Mouse (Mus musculus): ENCODE measurements around the gene Pdgfb. TPM values are rescaled to one million over a fixed set of nuclear protein-coding genes. Genes with fewer than 3 reads are reported as not detected.

Gene Pdgfb
- polyA plus RNA-seq, 1 experiment from 2014 or later: 3.1 TPM

- no peak overlapping the region for H3K9ac ChIP-seq
- H3K27me3 ChIP-seq: no peaks in the 10 kb centered on the region
- no peaks in the 10 kb centered on the region for H3K9me3 ChIP-seq
- H3K4me2 ChIP-seq: no peak overlapping the region
- H3K36me3 ChIP-seq: no peaks in the 10 kb centered on the region
- no peak overlapping the region for H3K27ac ChIP-seq
- peaks cover 10% of the 10 kb centered on the region for H3K4me1 ChIP-seq
- no peak for ATAC-seq (ENCODE audit: insufficient number of reproducible peaks, low FRiP score, low TSS enrichment, low read depth)
- no peak overlapping the region for H3K4me3 ChIP-seq
- 40% methylated on average over 4 of the region's 4 CpGs for WGBS
Measured at GRCm38 (mm10) chr15:80050093-80050492, 35.3 kb upstream of the Pdgfb start.

- Histone ChIP-seq H3K4me3 (no peak overlapping the region), H3K9me3 (no peaks in the 10 kb centered on the region), H3K4me1 (peaks cover 10% of the 10 kb centered on the region), H3K36me3 (no peaks in the 10 kb centered on the region), H3K9ac (no peak overlapping the region), H3K27me3 (no peaks in the 10 kb centered on the region), H3K4me2 (no peak overlapping the region), H3K27ac (no peak overlapping the region)
- ATAC-seq (ENCODE audit: insufficient number of reproducible peaks, low FRiP score, low TSS enrichment, low read depth): no peak
- 47% methylated on average over 5 of the region's 5 CpGs for WGBS
Measured at GRCm38 (mm10) chr15:80047973-80048372, 33.2 kb upstream of the Pdgfb start.

- no peak overlapping the region for H3K4me2 ChIP-seq
- no peak overlapping the region for H3K4me3 ChIP-seq
- H3K9me3 ChIP-seq: no peaks in the 10 kb centered on the region
- 63% methylated on average over 2 of the region's 2 CpGs for WGBS
- no peak overlapping the region for H3K27ac ChIP-seq
- no peaks in the 10 kb centered on the region for H3K36me3 ChIP-seq
- ATAC-seq (ENCODE audit: insufficient number of reproducible peaks, low FRiP score, low TSS enrichment, low read depth): no peak
- H3K27me3 ChIP-seq: no peaks in the 10 kb centered on the region
- peaks cover 10% of the 10 kb centered on the region for H3K4me1 ChIP-seq
- H3K9ac ChIP-seq: no peak overlapping the region
Measured at GRCm38 (mm10) chr15:80047242-80047641, 32.5 kb upstream of the Pdgfb start.

GRCm38 (mm10) chr15:80045749-80046148, 31.0 kb upstream of the Pdgfb start:
- H3K27me3 ChIP-seq: no peaks in the 10 kb centered on the region
- no peak overlapping the region for H3K27ac ChIP-seq
- ATAC-seq (ENCODE audit: insufficient number of reproducible peaks, low FRiP score, low TSS enrichment, low read depth): no peak
- H3K4me3 ChIP-seq: no peak overlapping the region
- H3K36me3 ChIP-seq: no peaks in the 10 kb centered on the region
- no peak overlapping the region for H3K4me2 ChIP-seq
- H3K9me3 ChIP-seq: no peaks in the 10 kb centered on the region
- H3K4me1 ChIP-seq: no peaks in the 10 kb centered on the region
- WGBS: 100% methylated on average over 2 of the region's 2 CpGs
- H3K9ac ChIP-seq: no peak overlapping the region

GRCm38 (mm10) chr15:80044249-80044648, 29.5 kb upstream of the Pdgfb start:
- H3K9me3 ChIP-seq: no peaks in the 10 kb centered on the region
- no peaks in the 10 kb centered on the region for H3K36me3 ChIP-seq
- ATAC-seq (ENCODE audit: insufficient number of reproducible peaks, low FRiP score, low TSS enrichment, low read depth): no peak
- H3K4me1 ChIP-seq: no peaks in the 10 kb centered on the region
- H3K4me2 ChIP-seq: no peak overlapping the region
- no peak overlapping the region for H3K4me3 ChIP-seq
- WGBS: 84% methylated on average over 10 of the region's 10 CpGs
- H3K27ac ChIP-seq: no peak overlapping the region
- no peak overlapping the region for H3K9ac ChIP-seq
- H3K27me3 ChIP-seq: no peaks in the 10 kb centered on the region

GRCm38 (mm10) chr15:80042152-80042551, 27.4 kb upstream of the Pdgfb start:
- no peaks in the 10 kb centered on the region for H3K4me1 ChIP-seq
- H3K4me3 ChIP-seq: no peak overlapping the region
- no peaks in the 10 kb centered on the region for H3K9me3 ChIP-seq
- no peak for ATAC-seq (ENCODE audit: insufficient number of reproducible peaks, low FRiP score, low TSS enrichment, low read depth)
- H3K9ac ChIP-seq: no peak overlapping the region
- H3K4me2 ChIP-seq: no peak overlapping the region
- no peaks in the 10 kb centered on the region for H3K27me3 ChIP-seq
- H3K36me3 ChIP-seq: no peaks in the 10 kb centered on the region
- WGBS: 70% methylated on average over 4 of the region's 4 CpGs
- H3K27ac ChIP-seq: no peak overlapping the region

GRCm38 (mm10) chr15:80038110-80038391, 23.3 kb upstream of the Pdgfb start:
- H3K9me3 ChIP-seq: no peaks in the 10 kb centered on the region
- no peak overlapping the region for H3K27ac ChIP-seq
- no peak overlapping the region for H3K4me2 ChIP-seq
- H3K36me3 ChIP-seq: no peaks in the 10 kb centered on the region
- ATAC-seq (ENCODE audit: insufficient number of reproducible peaks, low FRiP score, low TSS enrichment, low read depth): no peak
- no peak overlapping the region for H3K4me3 ChIP-seq
- 89% methylated on average over 2 of the region's 2 CpGs for WGBS
- H3K9ac ChIP-seq: no peak overlapping the region
- no peaks in the 10 kb centered on the region for H3K4me1 ChIP-seq
- no peaks in the 10 kb centered on the region for H3K27me3 ChIP-seq

GRCm38 (mm10) chr15:80037255-80038109, 22.7 kb upstream of the Pdgfb start:
- H3K27me3 ChIP-seq: no peaks in the 10 kb centered on the region
- H3K4me3 ChIP-seq: no peak overlapping the region
- ATAC-seq (ENCODE audit: insufficient number of reproducible peaks, low FRiP score, low TSS enrichment, low read depth): no peak
- H3K4me1 ChIP-seq: no peaks in the 10 kb centered on the region
- H3K9ac ChIP-seq: no peak overlapping the region
- 77% methylated on average over 11 of the region's 11 CpGs for WGBS
- H3K27ac ChIP-seq: no peak overlapping the region
- no peaks in the 10 kb centered on the region for H3K36me3 ChIP-seq
- H3K9me3 ChIP-seq: no peaks in the 10 kb centered on the region
- H3K4me2 ChIP-seq: no peak overlapping the region

- H3K27ac ChIP-seq: no peak overlapping the region
- H3K4me2 ChIP-seq: no peak overlapping the region
- no peak overlapping the region for H3K4me3 ChIP-seq
- 82% methylated on average over 6 of the region's 6 CpGs for WGBS
- H3K9ac ChIP-seq: no peak overlapping the region
- H3K4me1 ChIP-seq: no peaks in the 10 kb centered on the region
- no peaks in the 10 kb centered on the region for H3K9me3 ChIP-seq
- H3K36me3 ChIP-seq: no peaks in the 10 kb centered on the region
- H3K27me3 ChIP-seq: no peaks in the 10 kb centered on the region
- no peak for ATAC-seq (ENCODE audit: insufficient number of reproducible peaks, low FRiP score, low TSS enrichment, low read depth)
Measured at GRCm38 (mm10) chr15:80035341-80035885, 20.6 kb upstream of the Pdgfb start.

GRCm38 (mm10) chr15:80034913-80035312, 20.1 kb upstream of the Pdgfb start:
- Histone ChIP-seq H3K36me3 (no peaks in the 10 kb centered on the region), H3K4me2 (no peak overlapping the region), H3K9me3 (no peaks in the 10 kb centered on the region), H3K4me1 (no peaks in the 10 kb centered on the region), H3K27ac (no peak overlapping the region), H3K9ac (no peak overlapping the region), H3K27me3 (no peaks in the 10 kb centered on the region), H3K4me3 (no peak overlapping the region)
- ATAC-seq (ENCODE audit: insufficient number of reproducible peaks, low FRiP score, low TSS enrichment, low read depth): no peak

- no peaks in the 10 kb centered on the region for H3K36me3 ChIP-seq
- H3K4me1 ChIP-seq: no peaks in the 10 kb centered on the region
- 66% methylated on average over 7 of the region's 7 CpGs for WGBS
- no peak for ATAC-seq (ENCODE audit: insufficient number of reproducible peaks, low FRiP score, low TSS enrichment, low read depth)
- no peak overlapping the region for H3K4me2 ChIP-seq
- no peak overlapping the region for H3K4me3 ChIP-seq
- no peaks in the 10 kb centered on the region for H3K9me3 ChIP-seq
- no peaks in the 10 kb centered on the region for H3K27me3 ChIP-seq
- no peak overlapping the region for H3K9ac ChIP-seq
- H3K27ac ChIP-seq: no peak overlapping the region
Measured at GRCm38 (mm10) chr15:80034366-80034765, 19.6 kb upstream of the Pdgfb start.

GRCm38 (mm10) chr15:80031133-80031532, 16.4 kb upstream of the Pdgfb start:
- WGBS: 87% methylated on average over 4 of the region's 4 CpGs
- H3K4me1 ChIP-seq: peaks cover 12% of the 10 kb centered on the region
- no peaks in the 10 kb centered on the region for H3K27me3 ChIP-seq
- H3K4me2 ChIP-seq: no peak overlapping the region
- H3K4me3 ChIP-seq: no peak overlapping the region
- no peaks in the 10 kb centered on the region for H3K36me3 ChIP-seq
- H3K27ac ChIP-seq: no peak overlapping the region
- H3K9ac ChIP-seq: no peak overlapping the region
- ATAC-seq (ENCODE audit: insufficient number of reproducible peaks, low FRiP score, low TSS enrichment, low read depth): no peak
- no peaks in the 10 kb centered on the region for H3K9me3 ChIP-seq

GRCm38 (mm10) chr15:80030399-80030798, 15.6 kb upstream of the Pdgfb start:
- H3K27ac ChIP-seq: no peak overlapping the region
- peaks cover 14% of the 10 kb centered on the region for H3K4me1 ChIP-seq
- ATAC-seq (ENCODE audit: insufficient number of reproducible peaks, low FRiP score, low TSS enrichment, low read depth): no peak
- no peaks in the 10 kb centered on the region for H3K27me3 ChIP-seq
- no peak overlapping the region for H3K4me3 ChIP-seq
- H3K9me3 ChIP-seq: no peaks in the 10 kb centered on the region
- H3K36me3 ChIP-seq: no peaks in the 10 kb centered on the region
- WGBS: 85% methylated on average over 10 of the region's 10 CpGs
- no peak overlapping the region for H3K4me2 ChIP-seq
- no peak overlapping the region for H3K9ac ChIP-seq
